Mouse (Mus musculus) erythroblast, embryonic 14.5 days (primary cell): Measurements from ENCODE around the gene Kat6b.

Experiments
- GATA1 ChIP-seq: IDR thresholded peaks from 2 replicates; pipeline ENCODE4 v1.6.1; 2012; ENCODE audit warnings: low read length, inconsistent platforms, mixed read lengths
- TAL1 ChIP-seq: IDR thresholded peaks from 3 replicates; pipeline ENCODE4 v1.6.1; 2012; ENCODE audit warnings: low read length, inconsistent platforms, mixed read lengths

- no peak for TF ChIP-seq TAL1
- TF ChIP-seq GATA1, result no peak
Observed at GRCm38 (mm10) chr14:21615853-21616252, 134.6 kb downstream of the Kat6b start.
